Mouse (Mus musculus) urinary bladder, postnatal 4 days (tissue): ENCODE data around the gene Syde2.
"Not testable (repeated sequence)": the region's sequence is repeated elsewhere in the genome, so short reads cannot be mapped to it uniquely, and the experiment has no call there.

ENCODE experiments used
- DNase-seq, 2 experiments: peaks; one replicate each; pipeline ENCODE4 v3.0.0; 2021 to 2022; ENCODE audit warnings: low spot score in 2 of 2

The Syde2 gene

GRCm38 (mm10) chr3:145966806-145967205, 20.9 kb upstream of the Syde2 start:
- DNase-seq = no peak

- DNase-seq = no peak
These were observed 18.6 kb upstream of the Syde2 start for GRCm38 (mm10) chr3:145969031-145969501.

GRCm38 (mm10) chr3:145971501-145971900, 16.2 kb upstream of the Syde2 start:
- no peak for DNase-seq

GRCm38 (mm10) chr3:145974986-145975385, 12.7 kb upstream of the Syde2 start:
- DNase-seq = no peak

- DNase-seq = no peak
These were observed 2.2 kb upstream of the Syde2 start for GRCm38 (mm10) chr3:145985333-145985925.

- DNase-seq = no peak
These were observed 1.2 kb upstream of the Syde2 start for GRCm38 (mm10) chr3:145986317-145987001.

GRCm38 (mm10) chr3:145987970-145988683, 457 bp downstream of the Syde2 start:
- DNase-seq = peak; percentile 83 to 87

GRCm38 (mm10) chr3:145988684-145989575, 1.3 kb downstream of the Syde2 start:
- no peak for DNase-seq

- DNase-seq = no peak
These were observed 2.0 kb downstream of the Syde2 start for GRCm38 (mm10) chr3:145989576-145990081.

- no peak for DNase-seq
These were observed 3.5 kb downstream of the Syde2 start for GRCm38 (mm10) chr3:145991130-145991529.

GRCm38 (mm10) chr3:145991976-145992730, 4.5 kb downstream of the Syde2 start:
- peak in 1 of 2 experiments; percentile 20 for DNase-seq

- peak in 1 of 2 experiments; percentile 54 for DNase-seq
These were observed 5.1 kb downstream of the Syde2 start for GRCm38 (mm10) chr3:145992796-145993195.

- DNase-seq = peak in 1 of 2 experiments; percentile 34
These were observed 6.0 kb downstream of the Syde2 start for GRCm38 (mm10) chr3:145993481-145994201.

GRCm38 (mm10) chr3:145995489-145995888, 7.8 kb downstream of the Syde2 start:
- DNase-seq = no peak

- not testable (repeated sequence) for DNase-seq
These were observed 8.9 kb downstream of the Syde2 start for GRCm38 (mm10) chr3:145996539-145996938.

GRCm38 (mm10) chr3:146004347-146005051, 16.8 kb downstream of the Syde2 start:
- DNase-seq = no peak

GRCm38 (mm10) chr3:146007872-146008271, 20.2 kb downstream of the Syde2 start:
- DNase-seq = no peak

- DNase-seq = peak; percentile 29 to 59
These were observed 22.4 kb downstream of the Syde2 start for GRCm38 (mm10) chr3:146009859-146010645.
